Mouse (Mus musculus) retina, postnatal 1 day (tissue): ENCODE measurements at regions not wholly inside any gene's neighbourhood (a gene's known extent, or its start where the extent isn't known, plus 50 kb on each side); places are given as distances from the start of the nearest gene placed in this dataset.

Experiments
- DNase-seq: peaks from one replicate; pipeline ENCODE4 v3.0.0-alpha.2; 2012

DNA sequence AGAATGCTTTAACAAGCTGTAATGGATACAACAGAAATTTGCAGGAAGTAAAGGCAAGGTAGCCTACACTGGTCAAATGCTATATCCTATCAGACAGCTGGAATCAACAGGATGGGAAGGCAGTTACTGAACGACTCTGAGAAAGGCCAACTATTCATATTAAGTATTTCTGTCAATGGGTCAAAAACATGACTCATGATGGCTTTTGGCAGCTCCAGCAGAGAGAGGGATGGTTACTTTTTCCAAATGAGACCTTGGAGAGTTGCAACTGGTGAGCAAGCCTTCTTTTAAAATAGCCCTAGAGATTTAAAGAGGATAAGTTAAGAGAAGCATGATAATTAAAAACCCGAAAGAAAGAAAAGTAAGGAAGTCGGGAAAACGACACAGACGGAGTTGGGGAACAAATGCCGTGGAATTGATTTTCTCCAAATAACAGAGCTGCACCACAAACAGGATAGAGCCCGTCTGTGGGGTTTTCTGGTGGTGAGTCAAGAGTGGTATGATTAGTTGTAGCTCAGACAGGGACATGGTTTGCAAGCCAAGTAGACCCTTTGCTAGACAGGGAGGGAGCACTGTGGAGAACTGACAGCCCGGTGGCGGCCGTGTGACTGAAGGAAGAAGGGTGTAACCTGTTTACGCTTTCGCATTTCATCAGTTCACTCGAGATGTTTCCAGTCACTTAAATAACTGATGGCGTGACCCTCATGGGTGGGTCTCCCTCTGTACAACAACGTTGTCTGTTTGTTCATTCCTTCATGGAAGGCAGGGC lies 3638.1 kb upstream of the Gm7489 start:
- no peak for DNase-seq

GRCm38 (mm10) chr15:50260057-50260456 lies 3624.6 kb upstream of the Gm7489 start:
- DNase-seq: no peak

DNA sequence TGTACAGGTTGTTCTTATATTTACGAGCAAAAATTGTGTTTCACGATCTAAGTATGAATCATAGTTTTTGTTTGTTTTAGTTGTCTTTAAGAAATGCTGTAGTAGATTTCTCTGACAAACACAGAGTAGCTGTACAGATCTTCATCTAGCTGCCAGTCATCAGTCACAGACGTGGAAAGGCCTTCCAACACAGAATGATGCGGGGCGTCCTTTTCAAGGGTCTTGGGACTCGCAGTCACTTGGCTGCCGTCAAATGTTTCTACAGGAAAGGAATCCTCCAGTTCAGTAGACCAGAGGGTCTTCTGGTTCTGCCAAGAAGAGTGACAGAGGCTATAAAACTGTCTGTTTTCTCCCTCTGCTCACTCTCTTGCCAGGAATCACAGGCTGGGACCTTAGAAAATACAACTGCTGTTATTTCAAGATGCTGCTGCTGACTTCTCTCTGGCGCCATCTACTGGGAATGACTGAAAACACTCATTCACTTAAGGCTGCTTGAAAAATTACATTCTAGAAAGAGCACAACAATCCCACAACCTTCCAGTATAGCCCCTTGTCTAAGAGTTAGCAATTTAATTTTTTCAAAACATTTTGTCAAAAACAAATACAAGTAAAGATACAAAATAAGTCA lies 3623.3 kb upstream of the Gm7489 start:
- peak; percentile 80 for DNase-seq

GRCm38 (mm10) chr15:50267542-50267941 lies 3617.2 kb upstream of the Gm7489 start:
- no peak for DNase-seq

DNA sequence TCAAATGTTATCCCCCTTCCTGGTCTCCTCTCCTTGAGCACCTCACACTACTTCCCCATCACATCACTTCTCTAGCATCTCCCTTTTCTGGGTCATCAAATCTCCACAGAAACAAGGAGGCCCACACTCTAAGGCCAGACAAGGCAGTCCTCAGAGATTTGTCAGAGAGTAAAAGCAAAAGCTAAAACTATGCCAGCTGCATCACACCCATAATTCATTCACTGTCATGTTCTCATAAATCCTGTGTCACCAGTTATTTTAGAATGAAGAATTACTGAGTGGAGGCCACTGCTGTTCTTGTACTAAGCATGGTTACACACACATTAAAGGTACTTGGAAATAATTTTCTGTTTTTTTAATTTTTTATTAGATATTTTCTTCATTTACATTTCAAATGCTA lies 3613.1 kb upstream of the Gm7489 start:
- peak; percentile 1 for DNase-seq

DNA sequence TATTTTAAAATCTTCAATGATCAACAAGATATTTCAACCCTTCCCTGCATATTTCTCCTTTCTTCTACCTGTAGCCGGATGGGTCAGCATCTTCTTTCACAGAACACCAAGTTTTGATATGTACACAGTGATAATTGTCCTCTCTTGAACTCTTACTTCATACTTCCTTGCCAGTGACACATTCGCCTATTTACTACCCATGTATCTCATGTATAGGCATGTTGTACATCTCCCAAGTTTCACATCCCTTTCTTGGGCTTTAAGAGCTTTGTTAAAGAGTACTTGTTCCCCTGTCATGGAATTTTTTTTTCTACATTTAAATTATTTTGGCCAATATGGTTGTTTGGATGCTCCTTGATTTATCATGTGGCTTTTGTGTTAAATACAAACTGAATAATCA lies 3602.1 kb upstream of the Gm7489 start:
- DNase-seq: no peak

GRCm38 (mm10) chr15:50283491-50283890 lies 3601.2 kb upstream of the Gm7489 start:
- DNase-seq: no peak

GRCm38 (mm10) chr15:50301831-50302230 lies 3582.9 kb upstream of the Gm7489 start:
- DNase-seq: no peak

DNA sequence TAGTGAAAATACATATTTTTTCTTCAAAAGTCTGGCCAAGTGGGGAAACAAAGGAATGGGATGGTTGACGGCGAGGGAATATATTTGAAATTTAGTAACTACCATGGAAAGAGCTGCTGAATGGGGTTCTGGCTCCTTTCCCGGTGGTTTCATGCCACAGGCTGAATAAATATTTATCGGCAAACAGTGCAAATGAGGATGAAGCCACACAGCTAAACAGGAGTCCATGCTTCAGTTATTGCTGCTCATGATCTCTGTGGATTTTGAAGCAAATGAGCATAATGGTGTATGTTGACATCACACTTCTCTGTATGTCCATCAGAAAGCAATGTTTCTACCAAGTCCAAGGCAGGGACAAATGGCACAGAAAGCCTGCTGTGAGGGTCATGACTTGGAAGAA lies 3580.6 kb upstream of the Gm7489 start:
- no peak for DNase-seq

DNA sequence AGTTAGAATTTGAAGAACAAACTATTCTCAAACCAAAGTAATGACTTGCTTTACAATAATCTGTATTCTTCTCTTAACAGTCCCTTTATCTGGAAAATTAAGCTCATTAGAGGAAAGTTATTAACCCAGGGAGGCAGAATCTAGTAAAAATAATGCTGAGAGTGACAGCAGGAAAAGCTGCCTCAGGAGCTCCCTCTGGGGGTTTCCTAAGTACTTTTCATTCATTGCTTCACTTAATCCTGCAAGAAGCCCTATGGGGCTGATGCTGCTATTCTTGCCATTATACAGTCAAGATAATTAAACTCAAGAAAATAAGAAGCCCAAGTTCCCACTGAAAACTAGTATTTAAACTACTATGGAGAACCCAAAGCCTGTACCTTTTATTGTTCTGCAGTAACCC lies 3563.9 kb upstream of the Gm7489 start:
- no peak for DNase-seq

DNA sequence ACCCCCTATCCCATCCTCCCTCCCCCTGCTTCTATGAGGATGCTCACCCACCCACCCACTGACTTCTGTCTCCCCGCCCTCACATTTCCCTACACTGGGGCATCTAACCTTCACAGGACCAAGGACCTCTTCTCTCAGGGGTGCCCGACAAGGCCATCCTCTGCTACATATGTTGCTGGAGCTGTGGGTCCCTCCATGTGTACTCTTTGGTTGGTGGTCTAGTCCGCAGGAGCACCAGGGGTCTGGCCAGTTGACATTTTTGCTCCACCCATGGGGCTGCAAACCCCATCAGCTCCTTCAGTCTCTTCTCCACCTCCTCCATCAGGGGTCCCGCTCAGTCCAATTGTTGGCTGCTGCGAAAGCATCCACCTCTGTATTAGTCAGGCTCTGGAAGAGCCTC lies 3539.2 kb upstream of the Gm7489 start:
- no peak for DNase-seq

- no peak for DNase-seq
These were observed 3537.8 kb upstream of the Gm7489 start for GRCm38 (mm10) chr15:50346953-50347352.

DNA sequence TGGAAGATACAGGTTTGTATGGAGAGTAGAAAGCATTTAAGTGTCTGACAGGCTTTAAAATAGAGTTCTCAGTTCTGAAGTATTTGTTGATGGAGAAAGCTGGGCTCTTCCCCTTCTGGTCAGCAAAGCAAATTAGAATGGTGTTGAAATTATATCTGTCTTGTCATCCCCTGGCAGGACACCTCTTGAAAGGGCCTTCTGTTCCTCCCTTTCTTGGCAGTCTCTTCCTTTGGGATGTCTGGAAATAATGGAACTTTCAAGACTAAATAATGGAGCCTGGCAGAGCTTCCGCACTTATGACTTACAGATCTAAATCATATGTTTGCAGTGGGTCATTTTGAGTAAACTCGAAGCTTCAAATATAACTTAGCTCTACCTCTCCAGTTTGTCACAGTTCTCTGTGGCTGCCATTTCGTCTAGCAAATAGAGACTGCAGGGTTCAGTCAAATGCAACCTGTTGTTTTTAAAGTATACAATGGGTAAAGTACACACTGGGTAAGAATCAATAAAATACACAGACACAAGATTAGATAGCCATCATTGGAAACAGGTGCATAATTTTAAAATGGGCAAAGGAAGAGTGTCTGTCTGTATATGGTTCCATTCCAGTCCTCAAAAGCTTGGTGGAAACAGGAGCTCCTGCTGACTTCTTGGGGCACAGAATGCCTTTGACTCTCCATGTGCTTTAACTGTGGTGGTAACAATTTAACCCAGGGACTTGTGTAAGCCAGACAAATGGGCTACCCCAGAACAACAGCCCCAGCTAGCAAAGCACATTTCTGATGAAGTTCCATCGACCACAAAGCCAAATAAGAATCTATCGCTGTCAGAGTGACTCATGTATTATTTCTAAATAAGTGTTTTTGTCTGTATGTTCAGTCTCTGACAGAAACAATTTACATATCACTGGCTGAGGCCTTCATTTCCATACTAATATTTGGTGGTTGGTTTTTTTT lies 3524.4 kb upstream of the Gm7489 start:
- no peak for DNase-seq

DNA sequence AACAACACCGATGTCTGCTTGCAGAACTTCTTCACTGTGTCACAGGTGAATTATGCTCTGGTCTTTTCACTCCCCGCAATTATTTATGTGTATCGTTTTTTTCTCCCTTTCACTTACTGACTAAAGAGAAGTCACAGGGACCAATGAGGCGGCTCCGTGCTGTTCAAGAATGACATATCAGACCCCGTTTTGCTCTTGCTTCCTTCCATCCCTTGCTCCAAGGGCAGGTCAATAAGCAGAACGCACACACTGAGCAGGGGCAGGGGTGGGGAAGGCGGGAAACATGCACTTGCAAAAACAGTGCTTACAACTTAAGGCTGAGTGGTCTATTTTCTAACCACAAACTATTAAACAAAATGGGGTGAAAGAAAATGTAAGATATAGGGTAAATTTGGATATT lies 3523.4 kb upstream of the Gm7489 start:
- DNase-seq: no peak

- DNase-seq: no peak
These were observed 3522.8 kb upstream of the Gm7489 start for GRCm38 (mm10) chr15:50361751-50362507.

GRCm38 (mm10) chr15:50400006-50400781 lies 3484.5 kb upstream of the Gm7489 start:
- no peak for DNase-seq

DNA sequence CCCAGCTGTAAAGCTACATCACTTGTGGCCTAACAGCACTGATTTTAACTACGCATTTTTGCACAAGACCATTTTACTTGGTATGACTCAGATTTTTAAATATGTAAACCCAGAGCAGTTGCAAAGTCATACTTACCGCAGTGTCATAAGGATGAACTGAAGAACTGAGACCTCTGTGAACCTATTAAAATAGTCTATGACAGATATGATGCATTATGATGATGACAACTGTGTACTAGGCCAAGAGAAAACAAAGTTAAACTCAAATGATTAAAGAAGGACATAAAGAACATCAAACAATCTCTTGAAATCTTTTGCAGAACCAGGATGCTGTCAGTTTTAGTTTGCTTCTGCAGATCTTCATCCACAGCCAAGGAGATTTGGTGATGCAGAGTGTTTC lies 3483.3 kb upstream of the Gm7489 start:
- DNase-seq: no peak

DNA sequence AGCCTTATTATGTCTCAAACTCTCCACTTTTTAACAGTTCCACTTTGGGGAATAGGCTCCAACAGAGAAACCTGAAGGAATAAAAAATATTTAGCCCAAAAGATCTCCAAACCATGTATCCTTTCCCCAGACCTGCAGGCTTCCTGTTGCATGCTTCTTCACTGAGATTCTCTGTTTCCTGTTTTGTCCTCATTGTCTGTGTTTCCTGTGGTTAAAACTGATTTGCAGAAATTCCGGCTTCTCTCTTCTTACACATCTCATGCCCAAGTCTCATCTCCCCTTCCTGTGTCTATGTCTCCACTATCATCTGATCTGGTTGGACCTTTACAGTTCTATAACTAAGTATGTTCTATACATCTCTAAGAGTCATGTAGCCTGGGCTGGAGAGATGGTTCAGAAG lies 3482.2 kb upstream of the Gm7489 start:
- DNase-seq: no peak

DNA sequence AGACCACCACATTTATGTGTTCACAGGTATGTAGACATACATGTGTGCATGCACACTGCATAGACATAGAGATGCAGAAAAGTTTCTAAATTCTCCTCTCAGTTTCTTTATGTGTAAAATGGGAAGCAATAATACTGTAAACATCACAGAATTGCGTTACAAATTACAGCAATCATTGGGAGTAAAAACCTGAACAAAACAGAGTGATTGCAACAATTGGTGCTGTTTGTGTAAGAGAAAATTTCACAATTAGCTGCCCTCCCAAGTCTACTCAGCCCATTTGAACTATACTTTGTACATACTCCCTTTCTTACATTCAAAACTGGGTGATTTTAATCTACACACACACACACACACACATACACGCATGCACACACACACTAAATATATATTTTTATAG lies 3480.8 kb upstream of the Gm7489 start:
- DNase-seq: no peak

DNA sequence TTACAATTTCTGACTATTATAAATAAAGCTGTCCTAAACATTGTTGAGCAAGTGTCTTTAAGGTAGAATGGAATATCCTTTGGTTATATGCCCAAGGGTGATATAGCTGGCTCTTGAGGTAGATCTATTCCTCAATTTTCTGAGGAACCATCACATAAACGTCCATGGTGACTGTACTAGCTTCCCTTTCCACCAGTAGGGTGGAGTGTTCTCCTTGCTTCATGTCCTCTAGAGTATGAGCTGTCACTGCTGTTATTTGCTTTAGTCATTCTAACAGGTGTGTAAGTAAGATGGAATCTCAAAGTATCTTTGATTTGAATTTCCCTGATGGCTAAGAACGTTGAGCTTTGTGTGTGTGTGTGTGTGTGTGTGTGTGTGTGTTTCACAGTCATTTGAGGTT lies 3475.7 kb upstream of the Gm7489 start:
- DNase-seq: no peak

DNA sequence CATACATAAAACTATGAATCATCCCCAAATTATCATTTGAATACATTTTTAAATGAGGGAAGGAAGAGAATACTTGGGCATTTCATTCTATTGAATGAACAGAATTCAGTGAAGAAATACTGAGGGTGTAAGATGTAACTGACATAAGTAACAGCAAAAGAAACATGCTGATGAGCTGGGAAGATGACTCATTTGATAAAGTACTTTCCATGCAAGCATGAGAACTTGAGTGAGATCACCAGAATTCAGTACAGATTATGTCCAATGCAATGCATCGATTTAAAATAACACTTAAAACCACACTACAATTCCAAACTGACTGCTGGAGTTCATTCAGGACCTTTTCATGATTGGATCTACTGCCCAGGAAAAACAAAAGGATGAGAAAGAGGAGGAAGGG lies 3467.1 kb upstream of the Gm7489 start:
- no peak for DNase-seq

GRCm38 (mm10) chr15:50423082-50423665 lies 3461.5 kb upstream of the Gm7489 start:
- no peak for DNase-seq
